Mouse (Mus musculus) cortical plate, adult 2 months (tissue): Measurements from ENCODE around the gene Rbm43. TPM values are rescaled to one million over a fixed set of nuclear protein-coding genes. Genes with fewer than 3 reads are reported as not detected.
"Not testable (repeated sequence)": the region's sequence is repeated elsewhere in the genome, so short reads cannot be mapped to it uniquely, and the experiment has no call there.

ENCODE experiments used
- H3K27ac ChIP-seq: fragments of 200-500 bp; 2 replicates; pipeline ENCODE4 v1.5.1; 2012; ENCODE audit warnings: low read length, control low read depth, inconsistent platforms; ENCODE audit not compliant: insufficient read depth
- H3K4me1 ChIP-seq: fragments of 200-500 bp; 2 replicates; pipeline ENCODE4 v1.6.1; 2011; ENCODE audit warnings: low read length; ENCODE audit not compliant: control insufficient read depth, insufficient read depth
- H3K4me3 ChIP-seq: fragments of 200-500 bp; 2 replicates; pipeline ENCODE4 v1.5.1; 2011; ENCODE audit warnings: mild to moderate bottlenecking, low read length, control low read depth; ENCODE audit not compliant: insufficient read depth
- CTCF ChIP-seq: fragments of 200-500 bp; IDR thresholded peaks from 2 replicates; pipeline ENCODE4 v1.5.1; 2011; ENCODE audit warnings: mild to moderate bottlenecking, control low read depth, low read length; ENCODE audit not compliant: insufficient read depth; ENCODE audit errors: extremely low read depth
- POLR2A ChIP-seq: fragments of 200-500 bp; IDR thresholded peaks from 2 replicates; pipeline ENCODE4 v1.6.1; 2011; ENCODE audit warnings: mild to moderate bottlenecking, low read length, control low read depth; ENCODE audit not compliant: insufficient read depth; ENCODE audit errors: extremely low read depth
- polyA plus RNA-seq: library from polyadenylated mRNA; depleted of rRNA; stranded (reverse); fragments of >200 nt; gene quantifications from 2 replicates; pipeline ENCODE4 v1.2.3, GENCODE M21; 2012; rRNA removed

Gene Rbm43
- polyA plus RNA-seq, 1 experiment, result 14.4 TPM

DNA sequence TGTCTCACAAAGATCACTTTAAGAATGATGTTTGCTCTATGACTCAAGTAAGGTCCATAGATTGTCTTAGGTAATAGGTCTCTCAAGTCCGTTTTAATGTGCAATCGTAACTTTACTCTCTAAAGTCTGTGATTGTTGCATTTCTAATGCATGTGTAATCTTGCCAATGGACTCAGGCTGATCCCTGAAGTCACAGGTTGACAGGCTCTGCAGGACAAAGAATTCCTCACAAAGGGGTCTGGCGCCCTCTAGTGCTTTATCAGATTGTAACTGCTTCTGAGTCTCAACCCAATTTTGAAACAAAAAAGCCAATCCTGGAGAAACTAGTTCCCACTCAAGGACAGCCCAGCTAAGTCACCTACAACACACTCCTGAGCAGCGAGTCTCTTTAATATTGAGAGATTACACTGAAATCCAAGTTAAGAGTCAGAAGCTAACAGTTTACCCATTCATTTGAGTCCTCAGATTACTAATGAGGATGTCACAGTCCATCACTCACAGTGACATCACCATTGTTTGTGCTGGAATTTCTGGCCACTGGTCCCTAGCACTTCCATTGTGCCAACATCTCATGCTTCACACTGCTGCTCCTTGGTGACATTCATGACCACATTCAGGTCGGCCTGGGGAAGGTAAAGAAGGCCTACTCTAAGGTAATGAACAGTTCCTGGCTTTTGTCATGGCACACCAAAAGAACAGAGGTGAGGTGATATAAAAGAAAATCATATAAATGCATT is 19.9 kb downstream of the Rbm43 start:
- Histone ChIP-seq H3K4me1 (no peaks in the 10 kb centered on the region), H3K27ac (no peak overlapping the region), H3K4me3 (no peak overlapping the region)
- TF ChIP-seq POLR2A (no peak), CTCF (peak; percentile 75)

- H3K27ac ChIP-seq, result no peak overlapping the region
- H3K4me1 ChIP-seq, result no peaks in the 10 kb centered on the region
- H3K4me3 ChIP-seq, result no peak overlapping the region
- TF ChIP-seq POLR2A (no peak), CTCF (no peak)
Measured at GRCm38 (mm10) chr2:51914532-51914931, 20.4 kb downstream of the Rbm43 start.

GRCm38 (mm10) chr2:51912740-51913139 is 22.2 kb downstream of the Rbm43 start:
- Histone ChIP-seq H3K27ac (no peak overlapping the region), H3K4me1 (no peaks in the 10 kb centered on the region), H3K4me3 (no peak overlapping the region)
- TF ChIP-seq CTCF (no peak), POLR2A (no peak)

DNA sequence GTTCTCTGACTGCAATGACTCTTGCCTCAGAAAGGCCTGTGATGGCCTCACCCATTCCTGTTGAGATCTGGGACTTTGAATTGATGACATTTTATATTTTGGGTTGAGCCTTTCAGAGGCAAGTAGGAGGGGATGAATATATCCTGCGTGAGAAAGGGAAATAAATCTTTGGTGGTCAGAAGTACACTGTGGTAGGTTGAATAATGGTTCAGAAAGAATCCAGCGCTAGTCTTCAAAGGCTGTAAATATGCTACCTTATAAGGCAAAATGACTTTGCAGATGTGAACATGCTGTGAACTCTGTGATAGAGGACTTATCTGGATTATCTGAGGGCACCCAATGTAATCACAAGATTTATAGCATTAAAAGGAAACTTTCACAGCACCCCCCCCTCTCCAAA is 23.1 kb downstream of the Rbm43 start:
- TF ChIP-seq CTCF, result no peak
- no peak for TF ChIP-seq POLR2A
- Histone ChIP-seq H3K4me3 (no peak overlapping the region), H3K4me1 (no peaks in the 10 kb centered on the region), H3K27ac (no peak overlapping the region)

GRCm38 (mm10) chr2:51907538-51908110 is 27.3 kb downstream of the Rbm43 start:
- H3K4me3 ChIP-seq, result no peak overlapping the region
- no peaks in the 10 kb centered on the region for H3K4me1 ChIP-seq
- no peak overlapping the region for H3K27ac ChIP-seq
- no peak for TF ChIP-seq CTCF
- no peak for TF ChIP-seq POLR2A

GRCm38 (mm10) chr2:51905637-51906036 is 29.3 kb downstream of the Rbm43 start:
- Histone ChIP-seq H3K4me3 (no peak overlapping the region), H3K4me1 (no peaks in the 10 kb centered on the region), H3K27ac (no peak overlapping the region)
- TF ChIP-seq POLR2A, result no peak
- TF ChIP-seq CTCF, result no peak

GRCm38 (mm10) chr2:51892411-51892901 is 42.5 kb downstream of the Rbm43 start:
- H3K4me3 ChIP-seq, result no peak overlapping the region
- no peak overlapping the region for H3K27ac ChIP-seq
- no peak for TF ChIP-seq POLR2A
- no peak for TF ChIP-seq CTCF
- no peaks in the 10 kb centered on the region for H3K4me1 ChIP-seq

DNA sequence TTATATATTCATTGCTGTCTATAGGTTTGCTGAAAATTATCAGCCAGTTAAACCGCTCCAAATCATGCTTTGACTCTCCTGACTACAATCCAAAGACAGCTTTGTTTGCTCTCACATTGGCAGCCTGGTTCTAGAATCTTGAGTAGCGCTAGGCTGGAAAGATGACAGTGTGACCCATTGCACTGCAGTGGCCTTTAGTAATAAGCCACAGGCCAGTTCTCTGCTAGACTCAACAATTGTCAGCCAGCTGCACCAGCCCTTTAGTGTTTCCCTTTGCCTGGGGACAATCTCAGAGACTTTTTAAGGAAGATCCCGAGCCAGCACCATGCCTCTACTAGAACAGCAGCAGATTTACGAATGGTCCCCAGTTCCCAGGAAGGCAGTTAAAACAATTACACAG is 44.0 kb downstream of the Rbm43 start:
- Histone ChIP-seq H3K4me3 (no peak overlapping the region), H3K27ac (no peak overlapping the region), H3K4me1 (no peaks in the 10 kb centered on the region)
- TF ChIP-seq CTCF (no peak), POLR2A (no peak)

GRCm38 (mm10) chr2:51890139-51890538 is 44.8 kb downstream of the Rbm43 start:
- not testable (repeated sequence) for H3K4me1 ChIP-seq, H3K27ac ChIP-seq

GRCm38 (mm10) chr2:51880143-51880542 is 54.8 kb downstream of the Rbm43 start:
- no peak for TF ChIP-seq POLR2A
- Histone ChIP-seq H3K27ac (no peak overlapping the region), H3K4me1 (no peaks in the 10 kb centered on the region), H3K4me3 (no peak overlapping the region)

More at GRCm38 (mm10) chr2:51890139-51890538, 44.8 kb downstream of the Rbm43 start:
- H3K4me3 ChIP-seq, result not testable (repeated sequence)

Other genes with a start within 250 kb of the Rbm43 start
- 6.3 and 6.8 TPM in 2 replicates for gene Nmi, start 38.3 kb upstream of the Rbm43 start, polyA plus RNA-seq
- gene Tnfaip6, start 102.8 kb upstream of the Rbm43 start, polyA plus RNA-seq, result 9.0 and 10.3 TPM in 2 replicates
- 8.9 and 9.1 TPM in 2 replicates for gene Rif1, start 137.7 kb upstream of the Rbm43 start, polyA plus RNA-seq